Mouse (Mus musculus) C2C12 (cell line): ENCODE measurements around the gene Clock.

Experiments used
- CTCF ChIP-seq: IDR thresholded peaks from one replicate; pipeline ENCODE4 v1.5.1; 2011; ENCODE audit not compliant: control insufficient read depth, insufficient read depth, insufficient read length
- MAX ChIP-seq: IDR thresholded peaks from one replicate; pipeline ENCODE4 v1.6.1; 2011; ENCODE audit warnings: mild to moderate bottlenecking, control low read depth

- TF ChIP-seq CTCF (no peak), MAX (no peak)
These were observed 15.3 kb downstream of the Clock start for GRCm38 (mm10) chr5:76289234-76289691.
